Mouse (Mus musculus): Measurements from ENCODE around the gene Igfals. TPM values are rescaled to one million over a fixed set of nuclear protein-coding genes. Genes with fewer than 3 reads are reported as not detected.

The Igfals gene
- polyA plus RNA-seq, 1 experiment from 2014 or later = not detected

Other genes with a start within 250 kb of the Igfals start
- gene Tsc2, start 233.4 kb upstream of the Igfals start, polyA plus RNA-seq (2015; fragmentation: Nextera tagmentation; extraction: Ambion mirVana) = 73.1 and 74.1 TPM in 2 replicates
- gene Nthl1, start 233.3 kb upstream of the Igfals start, polyA plus RNA-seq (2015; fragmentation: Nextera tagmentation; extraction: Ambion mirVana) = 10.0 and 10.8 TPM in 2 replicates
- gene Slc9a3r2, start 215.7 kb upstream of the Igfals start, polyA plus RNA-seq (2015; fragmentation: Nextera tagmentation; extraction: Ambion mirVana) = 21.3 and 23.5 TPM in 2 replicates
- not detected in 2 replicates for gene Npw, start 207.5 kb upstream of the Igfals start, polyA plus RNA-seq (2015; fragmentation: Nextera tagmentation; extraction: Ambion mirVana)
- gene Zfp598, start 196.3 kb upstream of the Igfals start, polyA plus RNA-seq (2015; fragmentation: Nextera tagmentation; extraction: Ambion mirVana) = 15.0 and 18.6 TPM in 2 replicates
- 95.0 and 98.1 TPM in 2 replicates for gene Syngr3, start 176.0 kb upstream of the Igfals start, polyA plus RNA-seq (2015; fragmentation: Nextera tagmentation; extraction: Ambion mirVana)
- gene Gfer, start 169.8 kb upstream of the Igfals start, polyA plus RNA-seq (2015; fragmentation: Nextera tagmentation; extraction: Ambion mirVana) = 36.7 and 39.9 TPM in 2 replicates
- 1.7 and 2.2 TPM in 2 replicates for gene Noxo1, start 169.8 kb upstream of the Igfals start, polyA plus RNA-seq (2015; fragmentation: Nextera tagmentation; extraction: Ambion mirVana)
- gene Tbl3, start 158.3 kb upstream of the Igfals start, polyA plus RNA-seq (2015; fragmentation: Nextera tagmentation; extraction: Ambion mirVana) = 81.4 and 84.3 TPM in 2 replicates
- gene Rnf151, start 147.9 kb upstream of the Igfals start, polyA plus RNA-seq (2015; fragmentation: Nextera tagmentation; extraction: Ambion mirVana) = not detected in 2 replicates
- 770 and 771 TPM in 2 replicates for gene Rps2, start 147.9 kb upstream of the Igfals start, polyA plus RNA-seq (2015; fragmentation: Nextera tagmentation; extraction: Ambion mirVana)
- gene Ndufb10, start 141.5 kb upstream of the Igfals start, polyA plus RNA-seq (2015; fragmentation: Nextera tagmentation; extraction: Ambion mirVana) = 257 and 260 TPM in 2 replicates
- not detected in 2 replicates for gene Rpl3l, start 138.2 kb upstream of the Igfals start, polyA plus RNA-seq (2015; fragmentation: Nextera tagmentation; extraction: Ambion mirVana)
- gene Msrb1, start 129.4 kb upstream of the Igfals start, polyA plus RNA-seq (2015; fragmentation: Nextera tagmentation; extraction: Ambion mirVana) = 18.0 and 19.6 TPM in 2 replicates
- gene Hs3st6, start 113.0 kb upstream of the Igfals start, polyA plus RNA-seq (2015; fragmentation: Nextera tagmentation; extraction: Ambion mirVana) = 0.13 and 0.22 TPM in 2 replicates
- not detected in 2 replicates for gene Meiob, start 61.7 kb upstream of the Igfals start, polyA plus RNA-seq (2015; fragmentation: Nextera tagmentation; extraction: Ambion mirVana)
- gene Hagh, start 25.9 kb upstream of the Igfals start, polyA plus RNA-seq (2015; fragmentation: Nextera tagmentation; extraction: Ambion mirVana) = 43.9 and 49.7 TPM in 2 replicates
- gene Fahd1, start 15.6 kb upstream of the Igfals start, polyA plus RNA-seq (2015; fragmentation: Nextera tagmentation; extraction: Ambion mirVana) = 17.9 and 18.4 TPM in 2 replicates
- gene Nubp2, start 20.4 kb downstream of the Igfals start, polyA plus RNA-seq (2015; fragmentation: Nextera tagmentation; extraction: Ambion mirVana) = 68.2 and 75.3 TPM in 2 replicates
- gene Spsb3, start 20.6 kb downstream of the Igfals start, polyA plus RNA-seq (2015; fragmentation: Nextera tagmentation; extraction: Ambion mirVana) = 71.7 and 74.7 TPM in 2 replicates
- gene Eme2, start 29.1 kb downstream of the Igfals start, polyA plus RNA-seq (2015; fragmentation: Nextera tagmentation; extraction: Ambion mirVana) = 36.8 and 38.4 TPM in 2 replicates
- 73.0 and 82.3 TPM in 2 replicates for gene Mrps34, start 29.1 kb downstream of the Igfals start, polyA plus RNA-seq (2015; fragmentation: Nextera tagmentation; extraction: Ambion mirVana)
- 74.1 and 76.8 TPM in 2 replicates for gene Nme3, start 30.5 kb downstream of the Igfals start, polyA plus RNA-seq (2015; fragmentation: Nextera tagmentation; extraction: Ambion mirVana)
- 83.1 and 83.8 TPM in 2 replicates for gene Mapk8ip3, start 71.0 kb downstream of the Igfals start, polyA plus RNA-seq (2015; fragmentation: Nextera tagmentation; extraction: Ambion mirVana)
- gene Jpt2, start 94.7 kb downstream of the Igfals start, polyA plus RNA-seq (2015; fragmentation: Nextera tagmentation; extraction: Ambion mirVana) = 146 and 161 TPM in 2 replicates
- 7.0 and 8.2 TPM in 2 replicates for gene Cramp1l, start 149.8 kb downstream of the Igfals start, polyA plus RNA-seq (2015; fragmentation: Nextera tagmentation; extraction: Ambion mirVana)
- 19.1 and 19.8 TPM in 2 replicates for gene Ift140, start 150.1 kb downstream of the Igfals start, polyA plus RNA-seq (2015; fragmentation: Nextera tagmentation; extraction: Ambion mirVana)
- 9.4 and 10.8 TPM in 2 replicates for gene Tmem204, start 217.6 kb downstream of the Igfals start, polyA plus RNA-seq (2015; fragmentation: Nextera tagmentation; extraction: Ambion mirVana)
- 45.3 and 48.0 TPM in 2 replicates for gene Telo2, start 250.0 kb downstream of the Igfals start, polyA plus RNA-seq (2015; fragmentation: Nextera tagmentation; extraction: Ambion mirVana)